Mouse (Mus musculus) urinary bladder, postnatal 14 days (tissue): Measurements from ENCODE around the gene Kcnd3.

Experiments
- DNase-seq: peaks from one replicate; pipeline ENCODE4 v3.0.0; 2021; ENCODE audit warnings: low spot score

Kcnd3 gene

GRCm38 (mm10) chr3:105451627-105452555, at the start of gene Kcnd3:
Gene Kcnd3 (plus strand): TSS chr3:105452330.
- peak; percentile 48 for DNase-seq

GRCm38 (mm10) chr3:105402676-105403075, 49.5 kb upstream of the Kcnd3 start:
- no peak for DNase-seq

- no peak for DNase-seq
These were observed 48.6 kb upstream of the Kcnd3 start for GRCm38 (mm10) chr3:105403410-105404076.

- DNase-seq = no peak
These were observed 48.1 kb upstream of the Kcnd3 start for GRCm38 (mm10) chr3:105404077-105404446.

- no peak for DNase-seq
These were observed 46.6 kb upstream of the Kcnd3 start for GRCm38 (mm10) chr3:105405516-105405915.

GRCm38 (mm10) chr3:105406036-105406435, 46.1 kb upstream of the Kcnd3 start:
- no peak for DNase-seq

- DNase-seq = no peak
These were observed 43.9 kb upstream of the Kcnd3 start for GRCm38 (mm10) chr3:105408211-105408610.

- no peak for DNase-seq
These were observed 41.3 kb upstream of the Kcnd3 start for GRCm38 (mm10) chr3:105410810-105411209.

- no peak for DNase-seq
These were observed 40.4 kb upstream of the Kcnd3 start for GRCm38 (mm10) chr3:105411776-105412175.

- no peak for DNase-seq
These were observed 39.9 kb upstream of the Kcnd3 start for GRCm38 (mm10) chr3:105412229-105412628.

- DNase-seq = no peak
These were observed 39.4 kb upstream of the Kcnd3 start for GRCm38 (mm10) chr3:105412681-105413080.

GRCm38 (mm10) chr3:105418441-105418840, 33.7 kb upstream of the Kcnd3 start:
- no peak for DNase-seq

GRCm38 (mm10) chr3:105422391-105422790, 29.7 kb upstream of the Kcnd3 start:
- DNase-seq = no peak

- no peak for DNase-seq
These were observed 28.7 kb upstream of the Kcnd3 start for GRCm38 (mm10) chr3:105423427-105423826.

GRCm38 (mm10) chr3:105428586-105428985, 23.5 kb upstream of the Kcnd3 start:
- no peak for DNase-seq

GRCm38 (mm10) chr3:105436383-105436782, 15.7 kb upstream of the Kcnd3 start:
- DNase-seq = no peak

GRCm38 (mm10) chr3:105436971-105437370, 15.2 kb upstream of the Kcnd3 start:
- DNase-seq = no peak

- DNase-seq = no peak
These were observed 11.1 kb upstream of the Kcnd3 start for GRCm38 (mm10) chr3:105440873-105441495.

- DNase-seq = peak; percentile 20
These were observed 1.3 kb upstream of the Kcnd3 start for GRCm38 (mm10) chr3:105450641-105451470.

- DNase-seq = peak; percentile 26
These were observed 555 bp downstream of the Kcnd3 start for GRCm38 (mm10) chr3:105452556-105453213.

GRCm38 (mm10) chr3:105453214-105453950, 1.3 kb downstream of the Kcnd3 start:
- no peak for DNase-seq
